ENCODE assay signal across 5 mouse cellular contexts in genomic region chr17:3120949-3121348, GRCm38 (mm10). TPM values are rescaled to one million over a fixed set of nuclear protein-coding genes. Genes with fewer than 3 reads are reported as not detected.
DNase-seq lines count a peak whose midpoint lies in the region; ATAC-seq and TF ChIP-seq lines count a peak whose summit lies in the region.
"Not testable (repeated sequence)": the region's sequence is repeated elsewhere in the genome, so short reads cannot be mapped to it uniquely, and the experiment has no call there.

No protein-coding gene starts in this region.

- H3K36me3 ChIP-seq in intestine, postnatal 0 days (ENCODE audit: control insufficient read depth, insufficient read depth); kidney, adult 2 months (ENCODE audit: control insufficient read depth, insufficient read depth, low read length): not testable (repeated sequence)

- not testable (repeated sequence) for TF ChIP-seq CTCF in intestine, postnatal 0 days (IDR thresholded peaks at IDR 0.05; ENCODE audit: low read depth); kidney, adult 2 months (conservative IDR thresholded peaks at IDR 0.05; ENCODE audit: insufficient read depth, insufficient read length, low read depth, low read length)

- H3K27me3 ChIP-seq in intestine, postnatal 0 days (replicated peaks; ENCODE audit: control insufficient read depth, insufficient read depth, low read length); kidney, adult 2 months (replicated peaks; ENCODE audit: control insufficient read depth, insufficient read depth, low read length): not testable (repeated sequence)

- DNase-seq in kidney, adult 2 months = peak; percentile 66
- peak; percentile 31 for DNase-seq in kidney, adult 9 months

- WGBS in intestine, postnatal 0 days = 61% methylated on average over 8 of the region's 8 CpGs
- WGBS in kidney, adult 2 months = 49% methylated on average over 8 of the region's 8 CpGs

- H3K4me2 ChIP-seq in intestine, postnatal 0 days (replicated peaks; ENCODE audit: low read depth) = not testable (repeated sequence)

- H3K9ac ChIP-seq in intestine, postnatal 0 days (ENCODE audit: low read depth, low read length) = not testable (repeated sequence)

- TF ChIP-seq POLR2A in kidney, adult 2 months (IDR thresholded peaks at IDR 0.05; ENCODE audit: low read depth, low read length) = not testable (repeated sequence)

- not testable (repeated sequence) for H3K4me3 ChIP-seq in intestine, postnatal 0 days (ENCODE audit: low read depth, low read length); kidney, adult 2 months (ENCODE audit: insufficient read depth, low read depth, low read length)

- not testable (repeated sequence) for H3K4me1 ChIP-seq in intestine, postnatal 0 days (replicated peaks; ENCODE audit: control insufficient read depth, insufficient read depth, low read length)
- H3K4me1 ChIP-seq in kidney, adult 2 months (ENCODE audit: control insufficient read depth, insufficient read depth, low read length) = peaks cover 10% of the 10 kb centered on the region; the same call in 1 of the 2 replicates

- ATAC-seq in CD4-positive, CD25-positive, alpha-beta regulatory T cell, adult 4 months = peak; percentile 32
- ATAC-seq in inflammation-experienced regulatory T-cells, adult 6 months = peak; percentile 29
- peak; percentile 77 for ATAC-seq in intestine, postnatal 0 days

- H3K9me3 ChIP-seq in intestine, postnatal 0 days (ENCODE audit: control insufficient read depth) = not testable (repeated sequence)

- not testable (repeated sequence) for H3K27ac ChIP-seq in intestine, postnatal 0 days (ENCODE audit: low read depth, low read length); kidney, adult 2 months (ENCODE audit: insufficient read depth, low read depth, low read length)

RNA-seq across cellular contexts. Expression of gene Scaf8, which starts 6.2 kb away (rescaled TPM):
- polyA plus RNA-seq in CD4-positive, CD25-positive, alpha-beta regulatory T cell, adult 4 months (2017; shearing (Covaris generic)) = 10 to 100 TPM; 23.4 to 25.5 TPM
- polyA plus RNA-seq in inflammation-experienced regulatory T-cells, adult 6 months (2017; shearing (Covaris generic)) = 10 to 100 TPM; 23.2 to 30.0 (median 26.4) TPM
- polyA plus RNA-seq in intestine, postnatal 0 days (2015; fragmentation: Nextera tagmentation; extraction: Ambion mirVana) = 8.3 and 9.4 TPM in 2 replicates
- 21.9 and 22.6 TPM in 2 replicates for polyA plus RNA-seq in kidney, adult 2 months (2012; rRNA removed)
